Mouse (Mus musculus) heart, adult 2 months (tissue): ENCODE measurements around the gene Dhrs13.

Source experiments
- CTCF ChIP-seq: fragments of 200-600 bp; IDR thresholded peaks from 2 replicates; pipeline ENCODE4 v1.8.1; 2022; ENCODE audit warnings: antibody characterized with exemption, mild to moderate bottlenecking, moderate library complexity
- EP300 ChIP-seq: fragments of 200-500 bp; IDR thresholded peaks from 2 replicates; pipeline ENCODE4 v1.6.1; 2011; ENCODE audit warnings: low read depth, low read length, control low read depth; ENCODE audit not compliant: insufficient read depth
- POLR2A ChIP-seq: fragments of 200-500 bp; IDR thresholded peaks from 2 replicates; pipeline ENCODE4 v1.6.1; 2011; ENCODE audit warnings: mild to moderate bottlenecking, low read depth, low read length, control low read depth; ENCODE audit not compliant: insufficient read depth

- no peak for TF ChIP-seq EP300
- no peak for TF ChIP-seq POLR2A
- TF ChIP-seq CTCF = no peak
These were observed 2.0 kb downstream of the Dhrs13 start for GRCm38 (mm10) chr11:78033931-78034617.
